Mouse (Mus musculus): Measurements from ENCODE around the gene Ankrd9.

Gene Ankrd9

GRCm38 (mm10) chr12:110990500-110990899 is 11.7 kb upstream of the Ankrd9 start:
- no peak for DNase-seq (ENCODE audit: low read depth)

- no peak for DNase-seq (ENCODE audit: low read depth)
Measured at GRCm38 (mm10) chr12:110989409-110989808, 10.6 kb upstream of the Ankrd9 start.

- no peak for DNase-seq (ENCODE audit: low read depth)
Measured at GRCm38 (mm10) chr12:110986536-110987425, 7.9 kb upstream of the Ankrd9 start.

GRCm38 (mm10) chr12:110985141-110985540 is 6.3 kb upstream of the Ankrd9 start:
- DNase-seq (ENCODE audit: low read depth): no peak

GRCm38 (mm10) chr12:110984598-110984997 is 5.8 kb upstream of the Ankrd9 start:
- DNase-seq (ENCODE audit: low read depth): no peak

GRCm38 (mm10) chr12:110983714-110984113 is 4.9 kb upstream of the Ankrd9 start:
- no peak for DNase-seq (ENCODE audit: low read depth)

- DNase-seq (ENCODE audit: low read depth): no peak
Measured at GRCm38 (mm10) chr12:110983083-110983482, 4.2 kb upstream of the Ankrd9 start.

- no peak for DNase-seq (ENCODE audit: low read depth)
Measured at GRCm38 (mm10) chr12:110981736-110982135, 2.9 kb upstream of the Ankrd9 start.

GRCm38 (mm10) chr12:110979808-110980207 is 968 bp upstream of the Ankrd9 start:
- DNase-seq (ENCODE audit: low read depth): no peak

- DNase-seq (ENCODE audit: low read depth): no peak
Measured at GRCm38 (mm10) chr12:110977896-110978606, 789 bp downstream of the Ankrd9 start.

- DNase-seq (ENCODE audit: low read depth): no peak
Measured at GRCm38 (mm10) chr12:110977345-110977733, 1.5 kb downstream of the Ankrd9 start.

- no peak for DNase-seq (ENCODE audit: low read depth)
Measured at GRCm38 (mm10) chr12:110976589-110977344, 2.1 kb downstream of the Ankrd9 start.

GRCm38 (mm10) chr12:110975838-110976468 is 2.9 kb downstream of the Ankrd9 start:
- DNase-seq (ENCODE audit: low read depth): no peak

- DNase-seq (ENCODE audit: low read depth): no peak
Measured at GRCm38 (mm10) chr12:110975385-110975784, 3.5 kb downstream of the Ankrd9 start.

GRCm38 (mm10) chr12:110974726-110975125 is 4.1 kb downstream of the Ankrd9 start:
- DNase-seq (ENCODE audit: low read depth): no peak

- DNase-seq (ENCODE audit: low read depth): peak; percentile 90
Measured at GRCm38 (mm10) chr12:110974295-110974694, 4.5 kb downstream of the Ankrd9 start.

GRCm38 (mm10) chr12:110973829-110974228 is 5.0 kb downstream of the Ankrd9 start:
- no peak for DNase-seq (ENCODE audit: low read depth)

- no peak for DNase-seq (ENCODE audit: low read depth)
Measured at GRCm38 (mm10) chr12:110971972-110972371, 6.9 kb downstream of the Ankrd9 start.

GRCm38 (mm10) chr12:110970408-110970807 is 8.4 kb downstream of the Ankrd9 start:
- DNase-seq (ENCODE audit: low read depth): no peak

GRCm38 (mm10) chr12:110967146-110967545 is 11.7 kb downstream of the Ankrd9 start:
- no peak for DNase-seq (ENCODE audit: low read depth)

GRCm38 (mm10) chr12:110966079-110966478 is 12.8 kb downstream of the Ankrd9 start:
- DNase-seq (ENCODE audit: low read depth): no peak

- no peak for DNase-seq (ENCODE audit: low read depth)
Measured at GRCm38 (mm10) chr12:110965500-110965899, 13.3 kb downstream of the Ankrd9 start.
